Mouse (Mus musculus): ENCODE measurements at regions not wholly inside any gene's neighbourhood (a gene's known extent, or its start where the extent isn't known, plus 50 kb on each side); places are given as distances from the start of the nearest gene placed in this dataset.

GRCm38 (mm10) chr11:91051646-91052045 lies 363.5 kb upstream of the Tom1l1 start:
- peaks cover 52% of the 10 kb centered on the region for H3K9me3 ChIP-seq (replicated peaks; ENCODE audit: low read length)
- no peak overlapping the region for H3K27ac ChIP-seq (ENCODE audit: insufficient read depth, low read depth)
- H3K4me1 ChIP-seq (ENCODE audit: control insufficient read depth in 1 of 2, insufficient read depth in 2 of 2), result no peaks in the 10 kb centered on the region
- no peak overlapping the region for H3K9ac ChIP-seq (ENCODE audit: insufficient read depth, low read depth)
- H3K27me3 ChIP-seq (replicated peaks), result no peaks in the 10 kb centered on the region
- in situ Hi-C loops (cut with MboI; ENCODE audit: low pct_ligation_motif_present, low pct_unique_long_range_greater_than_20kb, low sequenced_read_pairs) (no loop called here), dilution Hi-C loops (cut with MboI; ENCODE audit: extremely low pct_ligation_motif_present, extremely low pct_unique_long_range_greater_than_20kb, low sequenced_read_pairs) (no loop called here)
- TF ChIP-seq ZNF384 (IDR thresholded peaks at IDR 0.05; ENCODE audit: low read depth, low read length) (no peak), TBP (conservative IDR thresholded peaks at IDR 0.05; ENCODE audit: low read depth, low read length) (no peak), MAZ (IDR thresholded peaks at IDR 0.05; ENCODE audit: low read depth, low read length) (no peak), ZKSCAN1 (IDR thresholded peaks at IDR 0.05; ENCODE audit: borderline replicate concordance, low read depth, low read length) (no peak), SIN3A (IDR thresholded peaks at IDR 0.05; ENCODE audit: low read length) (no peak), GABPA (IDR thresholded peaks at IDR 0.05; ENCODE audit: insufficient replicate concordance, low read depth, low read length) (no peak), CHD2 (IDR thresholded peaks at IDR 0.05; ENCODE audit: low read length) (no peak), CTCF (conservative IDR thresholded peaks at IDR 0.05 in 1 of 2, IDR thresholded peaks at IDR 0.05 in 1 of 2; ENCODE audit: low read depth in 2 of 2, low read length in 2 of 2) (no peak), USF2 (conservative IDR thresholded peaks at IDR 0.05; ENCODE audit: low read depth, low read length) (no peak)
- no peak overlapping the region for H3K4me2 ChIP-seq (ENCODE audit: insufficient read depth, low read depth, poor library complexity, severe bottlenecking)
- no peaks in the 10 kb centered on the region for H3K36me3 ChIP-seq (replicated peaks in 1 of 2; ENCODE audit: control insufficient read depth in 1 of 2, insufficient read depth in 1 of 2, low read length in 1 of 2)
- no peak for DNase-seq (ENCODE audit: extremely low read depth)
- H3K79me2 ChIP-seq (replicated peaks; ENCODE audit: control insufficient read depth, extremely low read depth, insufficient read depth, poor library complexity, severe bottlenecking), result no peaks in the 10 kb centered on the region
- no peak overlapping the region for H3K4me3 ChIP-seq (replicated peaks in 1 of 3; ENCODE audit: low read depth in 2 of 3, low read length in 2 of 3, poor library complexity in 1 of 3)

GRCm38 (mm10) chr11:91041486-91041885 lies 353.3 kb upstream of the Tom1l1 start:
- in situ Hi-C loops (cut with MboI; ENCODE audit: low pct_ligation_motif_present, low pct_unique_long_range_greater_than_20kb, low sequenced_read_pairs), result no loop called here
- Histone ChIP-seq H3K79me2 (replicated peaks; ENCODE audit: control insufficient read depth, extremely low read depth, insufficient read depth, poor library complexity, severe bottlenecking) (no peaks in the 10 kb centered on the region), H3K27me3 (replicated peaks) (no peaks in the 10 kb centered on the region), H3K4me2 (ENCODE audit: insufficient read depth, low read depth, poor library complexity, severe bottlenecking) (no peak overlapping the region), H3K4me1 (ENCODE audit: control insufficient read depth in 1 of 2, insufficient read depth in 2 of 2) (no peaks in the 10 kb centered on the region), H3K27ac (ENCODE audit: insufficient read depth, low read depth) (no peak overlapping the region), H3K9me3 (replicated peaks; ENCODE audit: low read length) (peaks cover 48% of the 10 kb centered on the region), H3K36me3 (replicated peaks in 1 of 2; ENCODE audit: control insufficient read depth in 1 of 2, insufficient read depth in 1 of 2, low read length in 1 of 2) (no peaks in the 10 kb centered on the region), H3K4me3 (replicated peaks in 1 of 3; ENCODE audit: low read depth in 2 of 3, low read length in 2 of 3, poor library complexity in 1 of 3) (no peak overlapping the region), H3K9ac (ENCODE audit: insufficient read depth, low read depth) (no peak overlapping the region)
- dilution Hi-C loops (cut with MboI; ENCODE audit: extremely low pct_ligation_motif_present, extremely low pct_unique_long_range_greater_than_20kb, low sequenced_read_pairs), result no loop called here
- no peak for DNase-seq (ENCODE audit: extremely low read depth)
- TF ChIP-seq JUN (IDR thresholded peaks at IDR 0.05; ENCODE audit: insufficient read depth, low read depth, low read length), result no peak
- no peak for TF ChIP-seq SMC3 (IDR thresholded peaks at IDR 0.05; ENCODE audit: low read depth, low read length)
- TF ChIP-seq ZMIZ1 (IDR thresholded peaks at IDR 0.05; ENCODE audit: low read depth, low read length), result no peak
- TF ChIP-seq USF2 (conservative IDR thresholded peaks at IDR 0.05; ENCODE audit: low read depth, low read length), result no peak
- no peak for TF ChIP-seq IRF4 (IDR thresholded peaks at IDR 0.05; ENCODE audit: low read depth, low read length)
- no peak for TF ChIP-seq RAD21 (IDR thresholded peaks at IDR 0.05; ENCODE audit: low read depth, low read length)
- no peak for TF ChIP-seq TBP (conservative IDR thresholded peaks at IDR 0.05; ENCODE audit: low read depth, low read length)
- TF ChIP-seq NELFE (IDR thresholded peaks at IDR 0.05; ENCODE audit: low read depth, low read length), result no peak
- TF ChIP-seq UBTF (IDR thresholded peaks at IDR 0.05; ENCODE audit: low read depth, low read length), result no peak

Measured in CH12.LX (cell line).